Mouse (Mus musculus) limb, embryonic 12.5 days (tissue): ENCODE results near the gene Doc2a. TPM values are rescaled to one million over a fixed set of nuclear protein-coding genes. Genes with fewer than 3 reads are reported as not detected.

Experiments
- ATAC-seq: fragments of 200-750 bp; cut with Nextera tagmentation; 2 replicates; pipeline ENCODE4 v1.8.0; 2017; ENCODE audit warnings: low read depth, moderate TSS enrichment; ENCODE audit not compliant: insufficient number of reproducible peaks, insufficient read depth, low FRiP score, low TSS enrichment
- H3K27ac ChIP-seq: fragments of 300-500 bp; sonication (generic); 2 replicates; pipeline ENCODE4 v1.5.1; 2016; ENCODE audit warnings: mild to moderate bottlenecking, moderate library complexity
- H3K27me3 ChIP-seq: fragments of 300-500 bp; sonication (generic); 2 replicates; pipeline ENCODE4 v1.6.1; 2016; ENCODE audit warnings: mild to moderate bottlenecking, moderate library complexity
- H3K36me3 ChIP-seq: fragments of 300-500 bp; sonication (generic); 2 replicates; pipeline ENCODE4 v1.6.1; 2016; ENCODE audit warnings: mild to moderate bottlenecking, moderate library complexity
- H3K4me1 ChIP-seq: fragments of 300-500 bp; sonication (generic); replicated peaks from 2 replicates; pipeline ENCODE4 v1.6.1; 2016
- H3K4me2 ChIP-seq: fragments of 300-500 bp; sonication (generic); 2 replicates; pipeline ENCODE4 v1.6.1; 2016; ENCODE audit warnings: mild to moderate bottlenecking, moderate library complexity
- H3K4me3 ChIP-seq: fragments of 300-500 bp; sonication (generic); replicated peaks from 2 replicates; pipeline ENCODE4 v1.5.1; 2016; ENCODE audit warnings: mild to moderate bottlenecking
- H3K9ac ChIP-seq: fragments of 300-500 bp; sonication (generic); replicated peaks from 2 replicates; pipeline ENCODE4 v1.6.1; 2016; ENCODE audit warnings: mild to moderate bottlenecking, moderate library complexity
- H3K9me3 ChIP-seq: fragments of 300-500 bp; sonication (generic); 2 replicates; pipeline ENCODE4 v1.6.1; 2016; ENCODE audit warnings: mild to moderate bottlenecking, moderate library complexity
- WGBS: fragments of 180-500 bp; shearing (Covaris S2); methylation state at CpG from one replicate; pipeline ENCODE4 v1.1.7; 2016; 5-methylcytosine and 5-hydroxymethylcytosine counted together
- polyA plus RNA-seq: library from polyadenylated mRNA; unstranded; fragments of >200 nt; fragmentation: Nextera tagmentation; extraction: Ambion mirVana; gene quantifications from 2 replicates; pipeline ENCODE4 v1.2.1, GENCODE M21; 2016

Doc2a gene
- 1.5 and 2.3 TPM in 2 replicates for polyA plus RNA-seq

GRCm38 (mm10) chr7:126847116-126847420 is at the start of gene Doc2a:
Gene Doc2a (plus strand): TSS chr7:126847416.
- Histone ChIP-seq H3K4me1 (peaks cover 14% of the 10 kb centered on the region), H3K9ac (peak within 1 kb of the TSS; percentile 55), H3K4me3 (peak within 1 kb of the TSS; percentile 53), H3K27me3 (peaks cover 48% of the 10 kb centered on the region), H3K4me2 (peak within 1 kb of the TSS; percentile 97), H3K27ac (no peak within 1 kb of the TSS), H3K36me3 (peaks cover 9% of the 10 kb centered on the region), H3K9me3 (no peaks in the 10 kb centered on the region)
- 25% methylated on average over 4 of the region's 4 CpGs for WGBS
- no peak for ATAC-seq

GRCm38 (mm10) chr7:126798127-126799049 is 48.8 kb upstream of the Doc2a start:
- peak overlapping the region; percentile 97 for H3K27ac ChIP-seq
- peak overlapping the region; percentile 85 for H3K4me3 ChIP-seq
- no peaks in the 10 kb centered on the region for H3K9me3 ChIP-seq
- H3K4me1 ChIP-seq: peaks cover 33% of the 10 kb centered on the region
- no peak for ATAC-seq
- peak overlapping the region; percentile 73 for H3K4me2 ChIP-seq
- peaks cover 48% of the 10 kb centered on the region for H3K36me3 ChIP-seq
- 1% methylated on average over 40 of the region's 40 CpGs for WGBS
- H3K9ac ChIP-seq: peak overlapping the region; percentile 90
- no peaks in the 10 kb centered on the region for H3K27me3 ChIP-seq

- 1% methylated on average over 36 of the region's 36 CpGs for WGBS
These were observed 48.2 kb upstream of the Doc2a start for GRCm38 (mm10) chr7:126799050-126799467.

GRCm38 (mm10) chr7:126799468-126800268 is 47.5 kb upstream of the Doc2a start:
- peak overlapping the region; percentile 73 for H3K4me2 ChIP-seq
- whole genome bisulfite sequencing: 1% methylated on average over 38 of the region's 38 CpGs
- H3K27ac ChIP-seq: peak overlapping the region; percentile 97
- no peaks in the 10 kb centered on the region for H3K27me3 ChIP-seq
- peaks cover 52% of the 10 kb centered on the region for H3K36me3 ChIP-seq
- H3K9me3 ChIP-seq: no peaks in the 10 kb centered on the region
- H3K4me3 ChIP-seq: peak overlapping the region; percentile 85
- peak; percentile 89 for ATAC-seq
- peaks cover 33% of the 10 kb centered on the region for H3K4me1 ChIP-seq
- H3K9ac ChIP-seq: peak overlapping the region; percentile 75

More at GRCm38 (mm10) chr7:126799050-126799467, 48.2 kb upstream of the Doc2a start:
- no peaks in the 10 kb centered on the region for H3K27me3 ChIP-seq
- peak overlapping the region; percentile 85 for H3K4me3 ChIP-seq
- H3K27ac ChIP-seq: peak overlapping the region; percentile 97
- peak; percentile 96 for ATAC-seq
- H3K4me1 ChIP-seq: peaks cover 33% of the 10 kb centered on the region
- H3K36me3 ChIP-seq: peaks cover 53% of the 10 kb centered on the region
- H3K4me2 ChIP-seq: peak overlapping the region; percentile 73
- peak overlapping the region; percentile 90 for H3K9ac ChIP-seq
- H3K9me3 ChIP-seq: no peaks in the 10 kb centered on the region

GRCm38 (mm10) chr7:126800269-126801056 is 46.8 kb upstream of the Doc2a start:
- ATAC-seq: no peak

GRCm38 (mm10) chr7:126801057-126801422 is 46.2 kb upstream of the Doc2a start:
- WGBS: 95% methylated on average over 16 of the region's 16 CpGs
- no peak overlapping the region; the same call in 1 of the 2 replicates for H3K27ac ChIP-seq

More at GRCm38 (mm10) chr7:126800269-126801056, 46.8 kb upstream of the Doc2a start:
- H3K9me3 ChIP-seq: no peaks in the 10 kb centered on the region
- peak overlapping the region; percentile 85 for H3K4me3 ChIP-seq
- peak overlapping the region; percentile 97 for H3K27ac ChIP-seq
- WGBS: 45% methylated on average over 5 of the region's 5 CpGs
- peaks cover 33% of the 10 kb centered on the region for H3K4me1 ChIP-seq
- H3K36me3 ChIP-seq: peaks cover 51% of the 10 kb centered on the region
- H3K27me3 ChIP-seq: no peaks in the 10 kb centered on the region
- peak overlapping the region; percentile 73 for H3K4me2 ChIP-seq
- peak overlapping the region; percentile 75 for H3K9ac ChIP-seq

GRCm38 (mm10) chr7:126802134-126802889 is 44.9 kb upstream of the Doc2a start:
- Histone ChIP-seq H3K4me1 (peaks cover 26% of the 10 kb centered on the region), H3K9ac (no peak overlapping the region), H3K36me3 (peaks cover 43% of the 10 kb centered on the region), H3K27me3 (no peaks in the 10 kb centered on the region), H3K9me3 (no peaks in the 10 kb centered on the region), H3K4me3 (no peak overlapping the region), H3K27ac (no peak overlapping the region; the same call in 1 of the 2 replicates), H3K4me2 (no peak overlapping the region)
- WGBS: 82% methylated on average over 11 of the region's 11 CpGs
- ATAC-seq: no peak

More at GRCm38 (mm10) chr7:126801057-126801422, 46.2 kb upstream of the Doc2a start:
- Histone ChIP-seq H3K4me2 (no peak overlapping the region; the same call in 1 of the 2 replicates), H3K9ac (peak overlapping the region; percentile 31), H3K36me3 (peaks cover 49% of the 10 kb centered on the region), H3K4me3 (no peak overlapping the region), H3K9me3 (no peaks in the 10 kb centered on the region), H3K4me1 (peaks cover 33% of the 10 kb centered on the region), H3K27me3 (no peaks in the 10 kb centered on the region)
- no peak for ATAC-seq

GRCm38 (mm10) chr7:126803181-126803580 is 44.0 kb upstream of the Doc2a start:
- no peak overlapping the region for H3K4me3 ChIP-seq
- H3K36me3 ChIP-seq: peaks cover 39% of the 10 kb centered on the region
- H3K9ac ChIP-seq: no peak overlapping the region
- no peaks in the 10 kb centered on the region for H3K27me3 ChIP-seq
- no peak for ATAC-seq
- peaks cover 26% of the 10 kb centered on the region for H3K4me1 ChIP-seq
- no peak overlapping the region for H3K4me2 ChIP-seq
- no peak overlapping the region for H3K27ac ChIP-seq
- no peaks in the 10 kb centered on the region for H3K9me3 ChIP-seq
- 89% methylated on average over 6 of the region's 6 CpGs for WGBS

GRCm38 (mm10) chr7:126803751-126804150 is 43.5 kb upstream of the Doc2a start:
- Histone ChIP-seq H3K4me3 (no peak overlapping the region), H3K27ac (0 out of 2 replicates have a peak overlapping the region, but pooled peaks have one; percentile 41), H3K9me3 (no peaks in the 10 kb centered on the region), H3K36me3 (peaks cover 39% of the 10 kb centered on the region), H3K4me1 (peaks cover 31% of the 10 kb centered on the region), H3K4me2 (no peak overlapping the region), H3K9ac (no peak overlapping the region), H3K27me3 (no peaks in the 10 kb centered on the region)
- ATAC-seq: no peak

- Histone ChIP-seq H3K36me3 (peaks cover 39% of the 10 kb centered on the region), H3K27ac (no peak overlapping the region)
- no peak for ATAC-seq
These were observed 40.3 kb upstream of the Doc2a start for GRCm38 (mm10) chr7:126806956-126807355.

More at GRCm38 (mm10) chr7:126806956-126807355, 40.3 kb upstream of the Doc2a start:
- Histone ChIP-seq H3K9me3 (no peaks in the 10 kb centered on the region), H3K4me1 (peaks cover 24% of the 10 kb centered on the region), H3K27me3 (no peaks in the 10 kb centered on the region), H3K4me2 (no peak overlapping the region), H3K9ac (no peak overlapping the region), H3K4me3 (no peak overlapping the region)
- 82% methylated on average over 6 of the region's 6 CpGs for WGBS
